Mouse (Mus musculus): Measurements from ENCODE around the gene Fabp6. TPM values are rescaled to one million over a fixed set of nuclear protein-coding genes. Genes with fewer than 3 reads are reported as not detected.

Fabp6 gene
- polyA plus RNA-seq, 1 experiment from 2014 or later: not detected

Other genes with a start within 250 kb of the Fabp6 start
- 101 and 105 TPM in 2 replicates for gene Pttg1, start 175.3 kb downstream of the Fabp6 start, polyA plus RNA-seq (2016; fragmentation: Nextera tagmentation; extraction: Ambion mirVana)
- 60.2 and 63.5 TPM in 2 replicates for gene Slu7, start 167.8 kb downstream of the Fabp6 start, polyA plus RNA-seq (2016; fragmentation: Nextera tagmentation; extraction: Ambion mirVana)
- 6.8 and 7.3 TPM in 2 replicates for gene C1qtnf2, start 127.3 kb downstream of the Fabp6 start, polyA plus RNA-seq (2016; fragmentation: Nextera tagmentation; extraction: Ambion mirVana)
- gene Ccnjl, start 72.8 kb downstream of the Fabp6 start, polyA plus RNA-seq (2016; fragmentation: Nextera tagmentation; extraction: Ambion mirVana): 22.7 and 23.6 TPM in 2 replicates
- gene 4933415A04Rik, start 14.5 kb downstream of the Fabp6 start, polyA plus RNA-seq (2016; fragmentation: Nextera tagmentation; extraction: Ambion mirVana): 5.6 and 5.9 TPM in 2 replicates
- 43.0 and 45.7 TPM in 2 replicates for gene Pwwp2a, start 80.5 kb upstream of the Fabp6 start, polyA plus RNA-seq (2016; fragmentation: Nextera tagmentation; extraction: Ambion mirVana)
- gene Ttc1, start 146.5 kb upstream of the Fabp6 start, polyA plus RNA-seq (2016; fragmentation: Nextera tagmentation; extraction: Ambion mirVana): 69.2 and 74.2 TPM in 2 replicates